Mouse (Mus musculus) CH12.LX (cell line): ENCODE measurements around the gene Kctd10. TPM values are rescaled to one million over a fixed set of nuclear protein-coding genes. Genes with fewer than 3 reads are reported as not detected.

Experiments
- DNase-seq: peaks from one replicate; pipeline ENCODE4 v3.0.0-alpha.2; 2013; ENCODE audit errors: extremely low read depth
- H3K27ac ChIP-seq: 2 replicates; pipeline ENCODE4 v1.5.1; 2012; ENCODE audit warnings: low read depth, mild to moderate bottlenecking, control low read depth, moderate library complexity; ENCODE audit not compliant: insufficient read depth
- H3K27me3 ChIP-seq: replicated peaks from 2 replicates; pipeline ENCODE3; 2012; ENCODE audit warnings: inconsistent platforms
- H3K36me3 ChIP-seq, 2 experiments: replicated peaks in 1 of 2; 2 replicates each; pipeline versions ENCODE3 to v1.6.1; 2012; ENCODE audit warnings: inconsistent platforms in 1 of 2, low read length in 1 of 2, mild to moderate bottlenecking in 1 of 2, mixed read lengths in 1 of 2, moderate library complexity in 1 of 2; ENCODE audit not compliant: control insufficient read depth in 1 of 2, insufficient read depth in 1 of 2
- H3K4me1 ChIP-seq, 2 experiments: 2 replicates each; pipeline ENCODE4 v1.6.1; 2012; ENCODE audit warnings: inconsistent platforms in 1 of 2, moderate library complexity in 1 of 2; ENCODE audit not compliant: insufficient read depth in 2 of 2, control insufficient read depth in 1 of 2
- H3K4me2 ChIP-seq: 2 replicates; pipeline ENCODE4 v1.6.1; 2012; ENCODE audit warnings: low read depth, mild to moderate bottlenecking, control low read depth; ENCODE audit not compliant: poor library complexity, insufficient read depth, severe bottlenecking
- H3K4me3 ChIP-seq, 3 experiments: fragments of 150-350 bp in 1 of 3; sonication (generic) in 1 of 3; replicated peaks in 1 of 3; 2 replicates each; pipeline versions ENCODE3 to v1.5.1; 2011 to 2012; ENCODE audit warnings: low read depth in 2 of 3, low read length in 2 of 3, mild to moderate bottlenecking in 2 of 3, moderate library complexity in 2 of 3, control low read depth in 1 of 3, improper control_type of control experiment in 1 of 3, inconsistent platforms in 1 of 3, mixed read lengths in 1 of 3; ENCODE audit not compliant: poor library complexity in 1 of 3
- H3K79me2 ChIP-seq: replicated peaks from 2 replicates; pipeline ENCODE4 v1.6.1; 2012; ENCODE audit warnings: mild to moderate bottlenecking, moderate library complexity; ENCODE audit not compliant: control insufficient read depth, poor library complexity, insufficient read depth, severe bottlenecking; ENCODE audit errors: extremely low read depth
- H3K9ac ChIP-seq: 2 replicates; pipeline ENCODE4 v1.6.1; 2012; ENCODE audit warnings: low read depth, mild to moderate bottlenecking, control low read depth, moderate library complexity; ENCODE audit not compliant: insufficient read depth
- H3K9me3 ChIP-seq: replicated peaks from 2 replicates; pipeline ENCODE3; 2012; ENCODE audit warnings: low read length, inconsistent platforms, mixed read lengths
- BHLHE40 ChIP-seq: IDR thresholded peaks from 2 replicates; pipeline ENCODE4 v1.6.1; 2011; ENCODE audit warnings: mild to moderate bottlenecking, low read depth, low read length, improper control_type of control experiment
- CHD1 ChIP-seq: IDR thresholded peaks from 2 replicates; pipeline ENCODE4 v1.6.1; 2012; ENCODE audit warnings: low read depth, low read length, improper control_type of control experiment, inconsistent platforms
- CHD2 ChIP-seq: IDR thresholded peaks from 2 replicates; pipeline ENCODE4 v1.6.1; 2011; ENCODE audit warnings: low read length, improper control_type of control experiment
- CTCF ChIP-seq, 2 experiments: IDR thresholded peaks in 1 of 2; conservative IDR thresholded peaks in 1 of 2; 2 replicates each; pipeline ENCODE4 v1.5.1; 2011 to 2012; ENCODE audit warnings: low read depth in 2 of 2, low read length in 2 of 2, improper control_type of control experiment in 1 of 2, inconsistent platforms in 1 of 2, mild to moderate bottlenecking in 1 of 2, moderate library complexity in 1 of 2
- E2F4 ChIP-seq: IDR thresholded peaks from 2 replicates; pipeline ENCODE4 v1.6.1; 2011; ENCODE audit warnings: low read depth, low read length, improper control_type of control experiment; ENCODE audit not compliant: insufficient replicate concordance
- ELF1 ChIP-seq: IDR thresholded peaks from 2 replicates; pipeline ENCODE4 v1.6.1; 2014; ENCODE audit warnings: low read depth, mild to moderate bottlenecking, inconsistent platforms, low read length, improper control_type of control experiment
- EP300 ChIP-seq: IDR thresholded peaks from 2 replicates; pipeline ENCODE4 v1.6.1; 2011; ENCODE audit warnings: low read length, improper control_type of control experiment
- ETS1 ChIP-seq: conservative IDR thresholded peaks from 2 replicates; pipeline ENCODE4 v1.6.1; 2012; ENCODE audit warnings: low read depth, mild to moderate bottlenecking, inconsistent platforms, low read length, improper control_type of control experiment, moderate library complexity
- GABPA ChIP-seq: IDR thresholded peaks from 2 replicates; pipeline ENCODE4 v1.6.1; 2012; ENCODE audit warnings: low read depth, low read length, improper control_type of control experiment, inconsistent platforms; ENCODE audit not compliant: insufficient replicate concordance
- HCFC1 ChIP-seq: IDR thresholded peaks from 2 replicates; pipeline ENCODE4 v1.6.1; 2012; ENCODE audit warnings: low read depth, mild to moderate bottlenecking, inconsistent platforms, low read length, improper control_type of control experiment
- IRF4 ChIP-seq: IDR thresholded peaks from 2 replicates; pipeline ENCODE4 v1.6.1; 2014; ENCODE audit warnings: low read depth, mild to moderate bottlenecking, inconsistent platforms, low read length, improper control_type of control experiment
- JUN ChIP-seq: IDR thresholded peaks from 2 replicates; pipeline ENCODE4 v1.6.1; 2011; ENCODE audit warnings: low read depth, mild to moderate bottlenecking, low read length, improper control_type of control experiment, moderate library complexity; ENCODE audit not compliant: insufficient read depth
- JUND ChIP-seq: conservative IDR thresholded peaks from 2 replicates; pipeline ENCODE4 v1.6.1; 2011; ENCODE audit warnings: low read depth, low read length, improper control_type of control experiment
- KAT2A ChIP-seq: IDR thresholded peaks from 2 replicates; pipeline ENCODE4 v1.6.1; 2012; ENCODE audit warnings: low read length, improper control_type of control experiment, inconsistent platforms; ENCODE audit not compliant: insufficient replicate concordance
- MAFK ChIP-seq: IDR thresholded peaks from 2 replicates; pipeline ENCODE4 v1.6.1; 2011; ENCODE audit warnings: low read length, improper control_type of control experiment; ENCODE audit not compliant: insufficient replicate concordance
- MAX ChIP-seq: IDR thresholded peaks from 2 replicates; pipeline ENCODE4 v1.6.1; 2011; ENCODE audit warnings: low read length, improper control_type of control experiment
- MAZ ChIP-seq: IDR thresholded peaks from 2 replicates; pipeline ENCODE4 v1.6.1; 2012; ENCODE audit warnings: low read depth, mild to moderate bottlenecking, inconsistent platforms, low read length, improper control_type of control experiment, moderate library complexity
- MEF2A ChIP-seq: IDR thresholded peaks from 2 replicates; pipeline ENCODE4 v1.6.1; 2014; ENCODE audit warnings: low read depth, mild to moderate bottlenecking, inconsistent platforms, low read length, improper control_type of control experiment, borderline replicate concordance
- MXI1 ChIP-seq: IDR thresholded peaks from 2 replicates; pipeline ENCODE4 v1.6.1; 2011; ENCODE audit warnings: mild to moderate bottlenecking, low read depth, low read length, improper control_type of control experiment
- MYC ChIP-seq: IDR thresholded peaks from 2 replicates; pipeline ENCODE4 v1.6.1; 2011; ENCODE audit warnings: low read depth, mild to moderate bottlenecking, improper control_type of control experiment, low read length
- NELFE ChIP-seq: IDR thresholded peaks from 2 replicates; pipeline ENCODE4 v1.6.1; 2011; ENCODE audit warnings: low read depth, low read length, improper control_type of control experiment
- NRF1 ChIP-seq: IDR thresholded peaks from 2 replicates; pipeline ENCODE4 v1.6.1; 2014; ENCODE audit warnings: low read depth, mild to moderate bottlenecking, inconsistent platforms, low read length, improper control_type of control experiment, moderate library complexity
- PAX5 ChIP-seq: IDR thresholded peaks from 2 replicates; pipeline ENCODE4 v1.6.1; 2012; ENCODE audit warnings: low read length, inconsistent platforms, mixed read lengths
- POLR2A ChIP-seq: IDR thresholded peaks from 2 replicates; pipeline ENCODE4 v1.6.1; 2011; ENCODE audit warnings: low read depth, mild to moderate bottlenecking, improper control_type of control experiment, low read length
- POLR2AphosphoS2 ChIP-seq: IDR thresholded peaks from 2 replicates; pipeline ENCODE4 v1.6.1; 2011; ENCODE audit warnings: low read depth, low read length, improper control_type of control experiment
- RAD21 ChIP-seq: IDR thresholded peaks from 2 replicates; pipeline ENCODE4 v1.6.1; 2011; ENCODE audit warnings: low read depth, mild to moderate bottlenecking, low read length, improper control_type of control experiment, moderate library complexity
- RCOR1 ChIP-seq: conservative IDR thresholded peaks from 2 replicates; pipeline ENCODE4 v1.6.1; 2012; ENCODE audit warnings: low read depth, mild to moderate bottlenecking, inconsistent platforms, low read length, improper control_type of control experiment
- SIN3A ChIP-seq: IDR thresholded peaks from 2 replicates; pipeline ENCODE4 v1.6.1; 2012; ENCODE audit warnings: low read length, improper control_type of control experiment, inconsistent platforms
- SMC3 ChIP-seq: IDR thresholded peaks from 2 replicates; pipeline ENCODE4 v1.6.1; 2011; ENCODE audit warnings: low read depth, low read length, improper control_type of control experiment
- TBP ChIP-seq: conservative IDR thresholded peaks from 2 replicates; pipeline ENCODE4 v1.6.1; 2011; ENCODE audit warnings: low read depth, low read length, improper control_type of control experiment
- TCF12 ChIP-seq: IDR thresholded peaks from 2 replicates; pipeline ENCODE4 v1.6.1; 2014; ENCODE audit warnings: low read depth, mild to moderate bottlenecking, inconsistent platforms, low read length, improper control_type of control experiment
- UBTF ChIP-seq: IDR thresholded peaks from 2 replicates; pipeline ENCODE4 v1.6.1; 2012; ENCODE audit warnings: low read depth, mild to moderate bottlenecking, inconsistent platforms, low read length, improper control_type of control experiment, moderate library complexity
- USF2 ChIP-seq: conservative IDR thresholded peaks from 2 replicates; pipeline ENCODE4 v1.6.1; 2011; ENCODE audit warnings: low read depth, low read length, improper control_type of control experiment
- ZC3H11A ChIP-seq: IDR thresholded peaks from 2 replicates; pipeline ENCODE4 v1.6.1; 2012; ENCODE audit warnings: low read depth, mild to moderate bottlenecking, inconsistent platforms, low read length, improper control_type of control experiment
- ZKSCAN1 ChIP-seq: IDR thresholded peaks from 2 replicates; pipeline ENCODE4 v1.6.1; 2012; ENCODE audit warnings: low read depth, inconsistent platforms, low read length, improper control_type of control experiment, borderline replicate concordance
- ZMIZ1 ChIP-seq: IDR thresholded peaks from 2 replicates; pipeline ENCODE4 v1.6.1; 2012; ENCODE audit warnings: low read depth, mild to moderate bottlenecking, inconsistent platforms, low read length, improper control_type of control experiment
- ZNF384 ChIP-seq: IDR thresholded peaks from 2 replicates; pipeline ENCODE4 v1.6.1; 2012; ENCODE audit warnings: low read depth, low read length, improper control_type of control experiment, inconsistent platforms
- dilution Hi-C: fragments of 300-500 bp; cut with MboI; formaldehyde crosslinking; loops from 2 replicates; pipeline ENCODE4 v1.14.3; 2020; ENCODE audit warnings: low sequenced_read_pairs; ENCODE audit not compliant: extremely low pct_unique_long_range_greater_than_20kb, extremely low pct_ligation_motif_present
- in situ Hi-C: fragments of 300-500 bp; cut with MboI; formaldehyde crosslinking; loops from 3 replicates; pipeline ENCODE4 v1.14.3; 2019; ENCODE audit warnings: low sequenced_read_pairs, low pct_ligation_motif_present, low pct_unique_long_range_greater_than_20kb, mixed read lengths
- polyA plus RNA-seq: library from polyadenylated mRNA; unstranded; fragments of >175 nt; gene quantifications from 2 replicates; pipeline ENCODE4 v1.2.1, GENCODE M21; 2012; ENCODE audit warnings: low read depth; ENCODE audit not compliant: insufficient read length
- total RNA-seq, 2 experiments: library from RNA; depleted of rRNA; stranded (reverse); fragments of 300-350 nt in 1 of 2; fragments of >200 nt in 1 of 2; gene quantifications; 2 replicates each; pipeline ENCODE4 v1.2.3; 2012 to 2014

Gene Kctd10
- total RNA-seq (2012; rRNA removed) (39.5 and 41.2 TPM in 2 replicates), total RNA-seq (2014; rRNA removed) (38.0 and 39.3 TPM in 2 replicates), polyA plus RNA-seq (32.6 and 37.5 TPM in 2 replicates)

DNA sequence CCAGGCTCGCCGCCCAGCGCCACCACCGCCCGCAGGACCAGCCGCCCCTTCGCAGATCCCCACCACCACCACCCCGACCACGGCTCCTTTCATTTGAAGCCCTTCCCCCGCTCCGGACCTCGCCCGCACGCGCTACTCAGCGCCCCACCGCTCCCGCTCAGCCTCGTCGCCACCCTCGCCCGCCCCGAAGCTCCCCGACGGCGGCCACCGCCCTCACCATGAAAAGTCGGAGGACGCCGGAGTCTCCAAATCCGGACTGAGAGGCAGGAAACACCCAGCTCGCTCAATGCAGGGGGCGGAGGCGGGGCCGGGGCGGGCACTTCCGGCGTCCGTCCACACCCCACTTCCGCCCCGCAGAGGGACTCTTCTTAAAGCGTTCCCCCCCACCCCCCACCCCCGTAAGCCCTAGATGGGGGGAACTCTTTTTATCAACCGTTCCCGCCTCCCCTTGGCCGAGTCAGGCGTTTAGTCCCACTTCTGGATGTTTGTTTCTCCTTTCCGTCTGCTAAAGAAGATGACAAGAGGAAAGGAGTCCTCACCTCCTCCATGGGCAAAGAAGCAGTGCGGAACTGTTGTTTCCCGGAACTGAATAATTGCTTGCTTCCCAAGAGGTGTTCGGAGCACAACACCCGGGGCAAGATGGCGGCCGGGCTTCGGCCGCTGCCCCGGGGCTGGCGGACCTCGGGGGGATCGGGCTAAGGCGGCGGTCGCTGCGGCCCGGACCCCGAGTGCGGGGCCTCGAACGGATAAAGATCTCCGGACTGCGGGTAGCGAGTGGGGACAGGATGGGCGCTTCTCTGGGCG is at the start of gene Kctd10, which contains the start of gene Ube3b:
Gene Kctd10 (minus strand): TSS at position 300 of the 804 bp plus-strand sequence.
Gene Ube3b (plus strand): TSS at position 399 of the 804 bp plus-strand sequence.
- Histone ChIP-seq H3K79me2 (peaks cover 22% of the 10 kb centered on the region), H3K4me1 (peaks cover 4 to 32% of the 10 kb centered on the region in 2 experiments), H3K4me2 (peak within 1 kb of the TSS; percentile 83), H3K9ac (peak within 1 kb of the TSS; percentile 81), H3K4me3 (peak within 1 kb of the TSS; percentile 92 to 97 (median 93)), H3K9me3 (no peaks in the 10 kb centered on the region), H3K27me3 (no peaks in the 10 kb centered on the region), H3K27ac (0 out of 2 replicates have a peak within 1 kb of the TSS, but pooled peaks have one; percentile 21), H3K36me3 (peaks cover 11 to 43% of the 10 kb centered on the region in 2 experiments)
- in situ Hi-C loops (loop anchor here (5.0 kb wide), 1 partner anchor 58 kb away; no protein-coding TSS in a partner anchor), dilution Hi-C loops (no loop called here)
- peak; percentile 87 for DNase-seq
- TF ChIP-seq ZC3H11A (no peak), BHLHE40 (no peak), MEF2A (0 out of 2 replicates have a peak, but pooled peaks have one; percentile 13), NRF1 (0 out of 2 replicates have a peak, but pooled peaks have one; percentile 24), POLR2A (peak; percentile 88), PAX5 (no peak), KAT2A (peak; percentile 46; the same call in 1 of the 2 replicates), POLR2AphosphoS2 (0 out of 2 replicates have a peak, but pooled peaks have one; percentile 35), CHD2 (0 out of 2 replicates have a peak, but pooled peaks have one; percentile 55), MYC (no peak), TCF12 (peak; percentile 96), ZNF384 (no peak), E2F4 (no peak), UBTF (peak; percentile 34; the same call in 1 of the 2 replicates), ZKSCAN1 (no peak), ELF1 (no peak; the same call in none of the 2 replicates), JUND (no peak), RCOR1 (no peak), EP300 (no peak), CTCF (conservative IDR thresholded peaks at IDR 0.05 in 1 of 2, IDR thresholded peaks at IDR 0.05 in 1 of 2; ENCODE audit: low read depth in 2 of 2, low read length in 2 of 2) (no peak), HCFC1 (peak; percentile 83), SIN3A (no peak; the same call in none of the 2 replicates), GABPA (no peak), ZMIZ1 (0 out of 2 replicates have a peak, but pooled peaks have one; percentile 53), MAZ (peak; percentile 79; the same call in 1 of the 2 replicates), MAX (no peak), MXI1 (peak; percentile 48; the same call in 1 of the 2 replicates), CHD1 (no peak), USF2 (no peak), MAFK (no peak), SMC3 (no peak), ETS1 (no peak), RAD21 (no peak), JUN (no peak), NELFE (peak; percentile 73), IRF4 (no peak), TBP (peak; percentile 94)
